Mouse (Mus musculus) CH12.LX (cell line): Measurements from ENCODE around the gene Stx1a. TPM values are rescaled to one million over a fixed set of nuclear protein-coding genes. Genes with fewer than 3 reads are reported as not detected.

Source experiments
- DNase-seq: peaks from one replicate; pipeline ENCODE4 v3.0.0-alpha.2; 2013; ENCODE audit errors: extremely low read depth
- H3K27ac ChIP-seq: 2 replicates; pipeline ENCODE4 v1.5.1; 2012; ENCODE audit warnings: low read depth, mild to moderate bottlenecking, control low read depth, moderate library complexity; ENCODE audit not compliant: insufficient read depth
- H3K27me3 ChIP-seq: replicated peaks from 2 replicates; pipeline ENCODE3; 2012; ENCODE audit warnings: inconsistent platforms
- H3K36me3 ChIP-seq, 2 experiments: replicated peaks in 1 of 2; 2 replicates each; pipeline versions ENCODE3 to v1.6.1; 2012; ENCODE audit warnings: inconsistent platforms in 1 of 2, low read length in 1 of 2, mild to moderate bottlenecking in 1 of 2, mixed read lengths in 1 of 2, moderate library complexity in 1 of 2; ENCODE audit not compliant: control insufficient read depth in 1 of 2, insufficient read depth in 1 of 2
- H3K4me1 ChIP-seq, 2 experiments: 2 replicates each; pipeline ENCODE4 v1.6.1; 2012; ENCODE audit warnings: inconsistent platforms in 1 of 2, moderate library complexity in 1 of 2; ENCODE audit not compliant: insufficient read depth in 2 of 2, control insufficient read depth in 1 of 2
- H3K4me2 ChIP-seq: 2 replicates; pipeline ENCODE4 v1.6.1; 2012; ENCODE audit warnings: low read depth, mild to moderate bottlenecking, control low read depth; ENCODE audit not compliant: poor library complexity, insufficient read depth, severe bottlenecking
- H3K4me3 ChIP-seq, 3 experiments: fragments of 150-350 bp in 1 of 3; sonication (generic) in 1 of 3; replicated peaks in 1 of 3; 2 replicates each; pipeline versions ENCODE3 to v1.5.1; 2011 to 2012; ENCODE audit warnings: low read depth in 2 of 3, low read length in 2 of 3, mild to moderate bottlenecking in 2 of 3, moderate library complexity in 2 of 3, control low read depth in 1 of 3, improper control_type of control experiment in 1 of 3, inconsistent platforms in 1 of 3, mixed read lengths in 1 of 3; ENCODE audit not compliant: poor library complexity in 1 of 3
- H3K79me2 ChIP-seq: replicated peaks from 2 replicates; pipeline ENCODE4 v1.6.1; 2012; ENCODE audit warnings: mild to moderate bottlenecking, moderate library complexity; ENCODE audit not compliant: control insufficient read depth, poor library complexity, insufficient read depth, severe bottlenecking; ENCODE audit errors: extremely low read depth
- H3K9ac ChIP-seq: 2 replicates; pipeline ENCODE4 v1.6.1; 2012; ENCODE audit warnings: low read depth, mild to moderate bottlenecking, control low read depth, moderate library complexity; ENCODE audit not compliant: insufficient read depth
- H3K9me3 ChIP-seq: replicated peaks from 2 replicates; pipeline ENCODE3; 2012; ENCODE audit warnings: low read length, inconsistent platforms, mixed read lengths
- CHD2 ChIP-seq: IDR thresholded peaks from 2 replicates; pipeline ENCODE4 v1.6.1; 2011; ENCODE audit warnings: low read length, improper control_type of control experiment
- CTCF ChIP-seq, 2 experiments: IDR thresholded peaks in 1 of 2; conservative IDR thresholded peaks in 1 of 2; 2 replicates each; pipeline ENCODE4 v1.5.1; 2011 to 2012; ENCODE audit warnings: low read depth in 2 of 2, low read length in 2 of 2, improper control_type of control experiment in 1 of 2, inconsistent platforms in 1 of 2, mild to moderate bottlenecking in 1 of 2, moderate library complexity in 1 of 2
- E2F4 ChIP-seq: IDR thresholded peaks from 2 replicates; pipeline ENCODE4 v1.6.1; 2011; ENCODE audit warnings: low read depth, low read length, improper control_type of control experiment; ENCODE audit not compliant: insufficient replicate concordance
- ELF1 ChIP-seq: IDR thresholded peaks from 2 replicates; pipeline ENCODE4 v1.6.1; 2014; ENCODE audit warnings: low read depth, mild to moderate bottlenecking, inconsistent platforms, low read length, improper control_type of control experiment
- EP300 ChIP-seq: IDR thresholded peaks from 2 replicates; pipeline ENCODE4 v1.6.1; 2011; ENCODE audit warnings: low read length, improper control_type of control experiment
- ETS1 ChIP-seq: conservative IDR thresholded peaks from 2 replicates; pipeline ENCODE4 v1.6.1; 2012; ENCODE audit warnings: low read depth, mild to moderate bottlenecking, inconsistent platforms, low read length, improper control_type of control experiment, moderate library complexity
- GABPA ChIP-seq: IDR thresholded peaks from 2 replicates; pipeline ENCODE4 v1.6.1; 2012; ENCODE audit warnings: low read depth, low read length, improper control_type of control experiment, inconsistent platforms; ENCODE audit not compliant: insufficient replicate concordance
- HCFC1 ChIP-seq: IDR thresholded peaks from 2 replicates; pipeline ENCODE4 v1.6.1; 2012; ENCODE audit warnings: low read depth, mild to moderate bottlenecking, inconsistent platforms, low read length, improper control_type of control experiment
- IRF4 ChIP-seq: IDR thresholded peaks from 2 replicates; pipeline ENCODE4 v1.6.1; 2014; ENCODE audit warnings: low read depth, mild to moderate bottlenecking, inconsistent platforms, low read length, improper control_type of control experiment
- JUN ChIP-seq: IDR thresholded peaks from 2 replicates; pipeline ENCODE4 v1.6.1; 2011; ENCODE audit warnings: low read depth, mild to moderate bottlenecking, low read length, improper control_type of control experiment, moderate library complexity; ENCODE audit not compliant: insufficient read depth
- MAFK ChIP-seq: IDR thresholded peaks from 2 replicates; pipeline ENCODE4 v1.6.1; 2011; ENCODE audit warnings: low read length, improper control_type of control experiment; ENCODE audit not compliant: insufficient replicate concordance
- MAZ ChIP-seq: IDR thresholded peaks from 2 replicates; pipeline ENCODE4 v1.6.1; 2012; ENCODE audit warnings: low read depth, mild to moderate bottlenecking, inconsistent platforms, low read length, improper control_type of control experiment, moderate library complexity
- MXI1 ChIP-seq: IDR thresholded peaks from 2 replicates; pipeline ENCODE4 v1.6.1; 2011; ENCODE audit warnings: mild to moderate bottlenecking, low read depth, low read length, improper control_type of control experiment
- NELFE ChIP-seq: IDR thresholded peaks from 2 replicates; pipeline ENCODE4 v1.6.1; 2011; ENCODE audit warnings: low read depth, low read length, improper control_type of control experiment
- RAD21 ChIP-seq: IDR thresholded peaks from 2 replicates; pipeline ENCODE4 v1.6.1; 2011; ENCODE audit warnings: low read depth, mild to moderate bottlenecking, low read length, improper control_type of control experiment, moderate library complexity
- SIN3A ChIP-seq: IDR thresholded peaks from 2 replicates; pipeline ENCODE4 v1.6.1; 2012; ENCODE audit warnings: low read length, improper control_type of control experiment, inconsistent platforms
- TCF12 ChIP-seq: IDR thresholded peaks from 2 replicates; pipeline ENCODE4 v1.6.1; 2014; ENCODE audit warnings: low read depth, mild to moderate bottlenecking, inconsistent platforms, low read length, improper control_type of control experiment
- USF1 ChIP-seq: IDR thresholded peaks from 2 replicates; pipeline ENCODE4 v1.6.1; 2014; ENCODE audit warnings: low read depth, mild to moderate bottlenecking, inconsistent platforms, low read length, improper control_type of control experiment
- USF2 ChIP-seq: conservative IDR thresholded peaks from 2 replicates; pipeline ENCODE4 v1.6.1; 2011; ENCODE audit warnings: low read depth, low read length, improper control_type of control experiment
- ZC3H11A ChIP-seq: IDR thresholded peaks from 2 replicates; pipeline ENCODE4 v1.6.1; 2012; ENCODE audit warnings: low read depth, mild to moderate bottlenecking, inconsistent platforms, low read length, improper control_type of control experiment
- ZMIZ1 ChIP-seq: IDR thresholded peaks from 2 replicates; pipeline ENCODE4 v1.6.1; 2012; ENCODE audit warnings: low read depth, mild to moderate bottlenecking, inconsistent platforms, low read length, improper control_type of control experiment
- ZNF384 ChIP-seq: IDR thresholded peaks from 2 replicates; pipeline ENCODE4 v1.6.1; 2012; ENCODE audit warnings: low read depth, low read length, improper control_type of control experiment, inconsistent platforms
- dilution Hi-C: fragments of 300-500 bp; cut with MboI; formaldehyde crosslinking; loops from 2 replicates; pipeline ENCODE4 v1.14.3; 2020; ENCODE audit warnings: low sequenced_read_pairs; ENCODE audit not compliant: extremely low pct_unique_long_range_greater_than_20kb, extremely low pct_ligation_motif_present
- in situ Hi-C: fragments of 300-500 bp; cut with MboI; formaldehyde crosslinking; loops from 3 replicates; pipeline ENCODE4 v1.14.3; 2019; ENCODE audit warnings: low sequenced_read_pairs, low pct_ligation_motif_present, low pct_unique_long_range_greater_than_20kb, mixed read lengths
- polyA plus RNA-seq: library from polyadenylated mRNA; unstranded; fragments of >175 nt; gene quantifications from 2 replicates; pipeline ENCODE4 v1.2.1, GENCODE M21; 2012; ENCODE audit warnings: low read depth; ENCODE audit not compliant: insufficient read length
- total RNA-seq, 2 experiments: library from RNA; depleted of rRNA; stranded (reverse); fragments of 300-350 nt in 1 of 2; fragments of >200 nt in 1 of 2; gene quantifications; 2 replicates each; pipeline ENCODE4 v1.2.3; 2012 to 2014

Stx1a gene
- total and polyA plus RNA-seq, 3 experiments, result 1.1 to 3.0 (median 2.0) TPM

DNA sequence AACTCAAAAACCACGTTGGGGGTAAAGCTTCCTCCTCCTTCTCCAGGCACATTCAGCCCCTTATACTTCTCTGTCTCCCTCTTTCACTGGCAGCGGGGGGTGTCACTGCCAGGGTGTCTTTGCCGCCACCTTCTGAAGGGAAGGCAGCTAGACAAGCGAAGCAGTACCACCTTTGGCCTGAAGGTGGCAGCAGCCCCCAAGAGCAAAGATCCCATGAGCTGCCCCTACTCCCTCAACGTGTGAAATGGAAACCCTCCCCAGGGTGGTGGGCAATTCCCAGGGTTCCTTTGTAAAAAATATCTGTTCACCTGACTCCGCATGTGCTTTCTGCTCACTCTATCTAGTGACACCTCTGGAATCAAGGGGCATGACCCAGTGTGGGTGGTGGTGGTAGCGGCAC lies 7.8 kb upstream of the Stx1a start (continued):
- TF ChIP-seq ZC3H11A, result 0 out of 2 replicates have a peak, but pooled peaks have one; percentile 14

- dilution Hi-C loops, result no loop called here
- no peaks in the 10 kb centered on the region for H3K79me2 ChIP-seq
Measured at GRCm38 (mm10) chr5:135016224-135016759, 7.0 kb upstream of the Stx1a start.

GRCm38 (mm10) chr5:135021814-135022213 lies 1.5 kb upstream of the Stx1a start:
- Histone ChIP-seq H3K4me2 (no peak overlapping the region), H3K27me3 (peaks cover 25% of the 10 kb centered on the region)
- TF ChIP-seq MAFK (no peak), HCFC1 (no peak), JUN (no peak), GABPA (no peak), USF2 (no peak), MXI1 (no peak), ELF1 (no peak), ZNF384 (no peak), RAD21 (no peak), ZMIZ1 (no peak), ETS1 (no peak), EP300 (no peak), IRF4 (no peak), SIN3A (no peak), E2F4 (no peak), MAZ (no peak), TCF12 (no peak), USF1 (no peak)

More at GRCm38 (mm10) chr5:135016224-135016759, 7.0 kb upstream of the Stx1a start:
- H3K27me3 ChIP-seq, result peaks cover 7% of the 10 kb centered on the region
- DNase-seq, result no peak
- H3K4me1 ChIP-seq, result peaks cover 0 to 16% of the 10 kb centered on the region in 2 experiments; a peak in 2 of 4 replicates
- H3K9ac ChIP-seq, result no peak overlapping the region
- H3K4me2 ChIP-seq, result no peak overlapping the region
- TF ChIP-seq CHD2, result no peak
- peak in 1 of 2 experiments; percentile 33; a peak in 2 of 4 replicates for TF ChIP-seq CTCF (conservative IDR thresholded peaks at IDR 0.05 in 1 of 2, IDR thresholded peaks at IDR 0.05 in 1 of 2; ENCODE audit: low read depth in 2 of 2, low read length in 2 of 2)
- no peak for TF ChIP-seq NELFE
- no peak overlapping the region for H3K4me3 ChIP-seq
- H3K9me3 ChIP-seq, result no peaks in the 10 kb centered on the region
- no peak overlapping the region for H3K27ac ChIP-seq
- in situ Hi-C loops, result loop anchor here (5.0 kb wide), 1 partner anchor 86 kb away; no protein-coding TSS in a partner anchor
- H3K36me3 ChIP-seq, result peaks cover 0 to 11% of the 10 kb centered on the region in 2 experiments

More at GRCm38 (mm10) chr5:135021814-135022213, 1.5 kb upstream of the Stx1a start:
- Histone ChIP-seq H3K36me3 (no peaks in the 10 kb centered on the region), H3K79me2 (no peaks in the 10 kb centered on the region), H3K9me3 (no peaks in the 10 kb centered on the region), H3K4me1 (peaks cover 5 to 21% of the 10 kb centered on the region in 2 experiments; a peak in 3 of 4 replicates), H3K4me3 (no peak overlapping the region), H3K9ac (no peak overlapping the region), H3K27ac (no peak overlapping the region)
- DNase-seq, result no peak
- dilution Hi-C loops (no loop called here), in situ Hi-C loops (loop anchor here (5.0 kb wide), 1 partner anchor 50 kb away; no protein-coding TSS in a partner anchor)
